Mouse (Mus musculus) bone marrow, adult 2 months (tissue): ENCODE data around the gene Efr3b. TPM values are rescaled to one million over a fixed set of nuclear protein-coding genes. Genes with fewer than 3 reads are reported as not detected.

ENCODE experiments used
- H3K27ac ChIP-seq: fragments of 200-500 bp; 2 replicates; pipeline ENCODE4 v1.5.1; 2012; ENCODE audit warnings: low read depth, mild to moderate bottlenecking, control low read depth, inconsistent platforms, low read length; ENCODE audit not compliant: control insufficient read depth, poor library complexity, insufficient read depth
- H3K4me1 ChIP-seq: fragments of 200-500 bp; 2 replicates; pipeline ENCODE4 v1.6.1; 2011; ENCODE audit warnings: low read length; ENCODE audit not compliant: control insufficient read depth, insufficient read depth
- H3K4me3 ChIP-seq: fragments of 200-500 bp; replicated peaks from 2 replicates; pipeline ENCODE3; 2011; ENCODE audit warnings: mild to moderate bottlenecking, low read depth, low read length, control low read depth; ENCODE audit not compliant: control insufficient read depth
- CTCF ChIP-seq: fragments of 200-500 bp; IDR thresholded peaks from 2 replicates; pipeline ENCODE4 v1.5.1; 2011; ENCODE audit warnings: low read length, control low read depth; ENCODE audit not compliant: control insufficient read depth, insufficient read depth
- POLR2A ChIP-seq: fragments of 200-500 bp; IDR thresholded peaks from 2 replicates; pipeline ENCODE4 v1.6.1; 2011; ENCODE audit warnings: low read depth, mild to moderate bottlenecking, control low read depth, low read length, borderline replicate concordance; ENCODE audit not compliant: control insufficient read depth
- WGBS: fragments of 180-500 bp; shearing (Covaris S2); methylation state at CpG from one replicate; pipeline ENCODE4 v1.1.7; 2018; 5-methylcytosine and 5-hydroxymethylcytosine counted together
- polyA plus RNA-seq: library from polyadenylated mRNA; stranded (reverse); fragments of >200 nt; gene quantifications from 2 replicates; pipeline ENCODE4 v1.2.4, GENCODE M21; 2011; ENCODE audit warnings: low replicate concordance; ENCODE audit not compliant: missing spikeins, insufficient read depth, insufficient read length

Gene Efr3b
- polyA plus RNA-seq, 1 experiment, result 0.25 TPM

DNA sequence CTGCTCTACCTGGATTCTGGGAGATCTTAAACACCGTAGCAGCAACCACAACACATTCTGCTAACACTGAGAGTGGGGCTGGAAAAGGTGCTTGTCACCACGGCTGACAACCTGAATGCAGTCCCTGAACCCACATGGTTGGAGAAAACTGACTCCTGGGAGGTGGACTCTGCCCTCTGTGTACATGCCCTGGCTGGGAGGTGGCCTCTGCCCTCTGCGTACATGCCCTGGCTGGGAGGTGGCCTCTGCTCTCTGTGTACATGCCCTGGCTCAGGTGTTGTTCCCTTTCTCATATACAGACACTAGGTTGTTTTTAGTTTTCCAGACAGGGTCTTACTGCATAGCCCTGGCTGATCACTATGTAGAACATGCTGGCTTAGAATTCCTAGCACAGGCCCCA is 119.3 kb downstream of the Efr3b start:
- no peak overlapping the region for H3K27ac ChIP-seq
- H3K4me3 ChIP-seq, result no peak overlapping the region
- no peak for TF ChIP-seq CTCF
- WGBS, result 85% methylated on average over 3 of the region's 3 CpGs
- H3K4me1 ChIP-seq, result no peaks in the 10 kb centered on the region

DNA sequence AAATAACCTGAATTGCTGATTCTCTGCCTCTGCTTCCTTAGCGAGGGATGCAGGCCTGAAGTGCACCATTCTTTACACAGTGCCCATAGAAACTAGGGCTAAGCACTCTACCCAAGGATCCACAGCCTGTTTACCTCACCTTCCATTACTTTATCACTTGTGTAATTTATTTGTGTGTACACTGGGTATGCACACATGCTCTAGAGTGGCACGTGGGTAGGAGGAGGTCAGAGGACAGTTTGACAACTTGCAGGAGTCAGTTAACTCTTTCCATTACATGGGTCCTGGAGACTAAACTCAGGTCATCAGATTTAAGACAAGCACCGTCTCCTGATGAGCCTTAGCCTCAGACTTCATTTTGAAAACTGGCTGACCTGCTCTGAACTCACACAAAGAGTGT is 120.1 kb downstream of the Efr3b start:
- H3K27ac ChIP-seq, result no peak overlapping the region
- H3K4me3 ChIP-seq, result no peak overlapping the region
- WGBS, result 67% methylated on average over 3 of the region's 3 CpGs
- H3K4me1 ChIP-seq, result no peaks in the 10 kb centered on the region
- TF ChIP-seq CTCF (no peak), POLR2A (no peak)

DNA sequence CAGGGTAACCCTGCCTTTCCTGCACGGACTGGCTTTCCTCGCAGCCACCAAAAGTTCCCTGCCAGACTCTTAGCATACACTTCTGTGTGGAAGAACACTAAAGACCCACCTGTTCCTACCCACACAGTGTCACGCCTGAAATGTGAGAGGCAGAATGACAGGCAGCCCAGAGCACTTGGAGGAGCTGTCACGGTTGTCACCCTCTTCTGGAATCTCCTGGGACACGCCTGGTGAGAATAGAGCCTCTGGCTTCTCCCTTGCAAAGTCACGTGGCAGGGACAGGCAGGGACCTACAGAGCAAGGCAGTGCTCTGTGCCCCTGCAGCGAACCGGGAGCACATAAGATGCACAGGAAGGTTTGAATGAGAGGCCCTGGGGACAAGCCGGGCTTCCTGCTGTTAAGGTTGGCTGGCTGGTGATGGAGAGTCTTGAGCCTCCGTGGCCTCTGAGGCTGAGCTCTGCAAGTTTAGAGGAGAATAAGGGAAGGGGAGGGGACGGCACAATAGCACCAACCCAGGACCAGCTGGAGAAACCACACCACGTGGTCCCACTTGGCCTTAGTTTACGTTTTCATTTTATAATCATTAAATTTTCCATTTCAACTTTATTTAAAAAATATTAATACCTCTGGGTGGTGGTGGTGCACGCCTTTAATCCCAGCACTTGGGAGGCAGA is 120.9 kb downstream of the Efr3b start:
- H3K27ac ChIP-seq, result no peak overlapping the region
- WGBS, result 33% methylated on average over 14 of the region's 14 CpGs
- no peak overlapping the region for H3K4me3 ChIP-seq
- H3K4me1 ChIP-seq, result no peaks in the 10 kb centered on the region
- TF ChIP-seq POLR2A, result no peak

- H3K4me1 ChIP-seq, result no peaks in the 10 kb centered on the region
- WGBS, result 73% methylated on average over 3 of the region's 3 CpGs
- TF ChIP-seq POLR2A (no peak), CTCF (no peak)
- H3K4me3 ChIP-seq, result no peak overlapping the region
- no peak overlapping the region for H3K27ac ChIP-seq
Observed at GRCm38 (mm10) chr12:3915852-3916251, 122.9 kb downstream of the Efr3b start.

Other genes with a start within 250 kb of the Efr3b start
- 26.8 and 41.5 TPM in 2 replicates for gene Dnmt3a, start 232.9 kb downstream of the Efr3b start, polyA plus RNA-seq
- 1.3 TPM in 1 of 2 replicates, not detected in the other for gene Pomc, start 84.0 kb downstream of the Efr3b start, polyA plus RNA-seq
- gene Dnajc27, start 43.7 kb upstream of the Efr3b start, polyA plus RNA-seq, result 1.2 and 1.5 TPM in 2 replicates
- 0.93 and 4.3 TPM in 2 replicates for gene Adcy3, start 94.2 kb upstream of the Efr3b start, polyA plus RNA-seq
- 3.0 and 5.4 TPM in 2 replicates for gene Ptrhd1, start 195.1 kb upstream of the Efr3b start, polyA plus RNA-seq
- gene Cenpo, start 195.4 kb upstream of the Efr3b start, polyA plus RNA-seq, result 9.2 and 14.9 TPM in 2 replicates